Mouse (Mus musculus): ENCODE data around the gene Olfr539. TPM values are rescaled to one million over a fixed set of nuclear protein-coding genes. Genes with fewer than 3 reads are reported as not detected.
"Not testable (repeated sequence)": the region's sequence is repeated elsewhere in the genome, so short reads cannot be mapped to it uniquely, and the experiment has no call there.

Gene Olfr539
- not detected in 2 replicates for polyA plus RNA-seq (2012; rRNA removed)

DNA sequence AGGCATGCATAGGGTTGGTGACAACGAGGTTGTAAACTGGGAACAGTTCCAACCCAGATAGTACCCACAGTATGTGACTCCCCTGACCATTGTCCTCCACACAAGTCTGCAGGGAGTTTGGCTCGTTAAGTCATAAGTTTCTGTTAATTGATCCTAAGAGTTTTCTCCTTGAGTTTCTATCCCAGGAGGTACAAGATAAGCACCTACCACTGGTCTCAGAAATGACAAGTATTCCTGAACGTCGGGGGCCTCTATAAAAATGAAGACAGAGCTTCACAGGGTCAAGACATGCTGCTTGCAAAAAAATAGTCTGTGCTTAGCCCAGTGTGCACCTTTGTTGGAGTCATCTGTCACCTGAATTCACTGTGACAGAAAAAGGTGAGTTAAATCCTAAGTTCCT is at the start of gene Olfr539:
Gene Olfr539 (plus strand): TSS at position 301 of the 400 bp plus-strand sequence.
- Histone ChIP-seq H3K27me3 (replicated peaks; ENCODE audit: control insufficient read depth, insufficient read depth, low read length) (no peaks in the 10 kb centered on the region), H3K4me1 (ENCODE audit: control insufficient read depth, insufficient read depth, low read length) (no peaks in the 10 kb centered on the region), H3K4me3 (ENCODE audit: insufficient read depth, low read depth, low read length) (no peak within 1 kb of the TSS), H3K27ac (ENCODE audit: insufficient read depth, low read depth, low read length) (no peak within 1 kb of the TSS), H3K36me3 (ENCODE audit: control insufficient read depth, insufficient read depth, low read length) (no peaks in the 10 kb centered on the region)
- 70% methylated on average over 4 of the region's 4 CpGs for WGBS
- DNase-seq, result no peak
- no peak for TF ChIP-seq POLR2A (IDR thresholded peaks at IDR 0.05; ENCODE audit: low read depth, low read length)
- TF ChIP-seq CTCF (conservative IDR thresholded peaks at IDR 0.05; ENCODE audit: insufficient read depth, insufficient read length, low read depth, low read length), result no peak

DNA sequence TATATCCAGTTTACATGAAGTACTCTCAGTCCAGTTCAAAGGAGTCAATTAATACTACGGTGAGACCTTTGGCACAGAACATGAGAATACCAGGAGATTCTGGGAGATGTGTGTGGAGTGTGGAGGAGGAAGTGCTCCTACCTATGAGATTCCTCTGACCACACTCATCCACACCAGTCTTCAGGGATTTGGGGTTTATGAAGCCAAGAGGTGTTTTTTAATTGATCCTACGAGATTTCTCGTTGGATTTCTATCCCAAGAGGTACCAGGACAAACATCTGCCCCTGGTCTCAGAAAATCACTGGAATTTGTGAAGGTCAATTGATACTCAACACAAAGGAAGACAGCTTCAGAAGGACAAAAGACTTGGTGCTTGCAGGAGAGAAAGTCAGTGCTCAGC is 31.1 kb upstream of the Olfr539 start, which contains the start of gene Olfr61:
Gene Olfr61 (plus strand): TSS at position 301 of the 400 bp plus-strand sequence.
- not testable (repeated sequence) for H3K4me1 ChIP-seq (ENCODE audit: control insufficient read depth, insufficient read depth, low read length); H3K4me3 ChIP-seq (ENCODE audit: insufficient read depth, low read depth, low read length); H3K36me3 ChIP-seq (ENCODE audit: control insufficient read depth, insufficient read depth, low read length); H3K27me3 ChIP-seq (replicated peaks; ENCODE audit: control insufficient read depth, insufficient read depth, low read length); H3K27ac ChIP-seq (ENCODE audit: insufficient read depth, low read depth, low read length); DNase-seq
- WGBS, result 84% methylated on average over 3 of the region's 3 CpGs

DNA sequence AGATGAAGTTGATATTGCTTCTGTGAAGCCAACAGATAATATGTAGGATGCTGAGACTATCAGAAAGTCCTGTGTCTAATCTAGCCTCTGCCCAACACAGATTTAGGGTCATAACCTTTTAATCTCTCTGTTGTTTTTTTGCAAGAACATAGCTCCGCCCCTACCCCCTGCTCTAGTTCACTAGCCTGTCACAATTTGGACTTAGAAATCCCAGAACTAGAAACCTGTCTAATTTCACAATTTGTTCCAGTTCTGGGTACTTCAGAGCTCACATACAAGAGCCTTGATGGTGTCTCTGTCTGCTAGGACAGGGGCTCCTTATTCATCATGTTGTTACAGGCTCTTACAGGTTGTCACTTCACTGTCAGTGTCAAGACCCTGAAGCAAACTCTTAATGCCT is 29.2 kb upstream of the Olfr539 start:
- WGBS, result 73% methylated on average over 1 of the region's 1 CpGs

DNA sequence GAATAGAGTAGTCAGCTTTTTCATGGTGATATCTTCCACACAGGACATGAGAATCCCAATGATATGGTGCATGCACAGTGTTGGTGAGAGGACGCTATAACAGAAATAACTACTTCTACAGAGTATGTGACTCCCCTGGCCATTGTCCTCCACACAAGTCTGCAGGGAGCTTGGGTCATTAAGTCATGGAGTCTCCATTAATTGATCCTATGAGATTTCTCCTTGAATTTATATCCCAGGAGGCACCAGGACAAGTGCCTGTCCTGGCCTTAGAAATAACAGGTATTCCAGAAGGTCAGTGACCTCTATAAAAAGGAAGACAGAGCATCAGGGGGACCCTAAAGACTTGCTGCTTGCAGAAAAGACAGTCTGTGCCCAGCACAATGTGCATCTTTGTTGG is 13.6 kb upstream of the Olfr539 start, which contains the start of gene Olfr53:
Gene Olfr53 (plus strand): TSS at position 301 of the 400 bp plus-strand sequence.
- Histone ChIP-seq H3K4me3 (ENCODE audit: insufficient read depth, low read depth, low read length) (no peak within 1 kb of the TSS), H3K36me3 (ENCODE audit: control insufficient read depth, insufficient read depth, low read length) (no peaks in the 10 kb centered on the region), H3K27ac (ENCODE audit: insufficient read depth, low read depth, low read length) (no peak within 1 kb of the TSS), H3K27me3 (replicated peaks; ENCODE audit: control insufficient read depth, insufficient read depth, low read length) (no peaks in the 10 kb centered on the region), H3K4me1 (ENCODE audit: control insufficient read depth, insufficient read depth, low read length) (no peaks in the 10 kb centered on the region)
- 83% methylated on average over 1 of the region's 1 CpGs for WGBS
- TF ChIP-seq CTCF (conservative IDR thresholded peaks at IDR 0.05; ENCODE audit: insufficient read depth, insufficient read length, low read depth, low read length), result no peak
- TF ChIP-seq POLR2A (IDR thresholded peaks at IDR 0.05; ENCODE audit: low read depth, low read length), result no peak
- DNase-seq, result no peak

More for the DNA sequence above, 29.2 kb upstream of the Olfr539 start:
- TF ChIP-seq POLR2A (IDR thresholded peaks at IDR 0.05; ENCODE audit: low read depth, low read length), result no peak
- TF ChIP-seq CTCF (conservative IDR thresholded peaks at IDR 0.05; ENCODE audit: insufficient read depth, insufficient read length, low read depth, low read length), result no peak
- Histone ChIP-seq H3K4me3 (ENCODE audit: insufficient read depth, low read depth, low read length) (no peak overlapping the region), H3K27me3 (replicated peaks; ENCODE audit: control insufficient read depth, insufficient read depth, low read length) (no peaks in the 10 kb centered on the region), H3K4me1 (ENCODE audit: control insufficient read depth, insufficient read depth, low read length) (no peaks in the 10 kb centered on the region), H3K27ac (ENCODE audit: insufficient read depth, low read depth, low read length) (no peak overlapping the region), H3K36me3 (ENCODE audit: control insufficient read depth, insufficient read depth, low read length) (no peaks in the 10 kb centered on the region)
- no peak for DNase-seq

DNA sequence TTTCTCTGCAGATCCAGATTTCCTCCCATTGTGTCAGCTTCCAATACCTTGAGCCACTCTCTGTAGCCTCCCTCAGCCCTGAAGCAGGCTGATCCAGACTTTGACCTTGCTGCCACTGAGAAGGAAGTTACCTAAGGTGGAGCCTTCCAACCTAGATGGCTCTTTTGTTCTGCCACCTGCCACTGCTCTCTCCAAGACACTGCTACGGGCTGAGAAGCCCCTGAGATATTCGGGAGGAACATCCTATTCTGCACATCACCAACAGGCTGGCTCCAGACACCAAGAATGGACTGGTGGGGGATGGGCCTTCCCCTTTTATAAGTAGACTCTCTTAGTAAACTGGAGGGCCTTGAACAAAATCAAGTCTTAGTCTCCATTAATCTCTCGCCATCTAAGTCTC is 11.0 kb downstream of the Olfr539 start:
- H3K4me1 ChIP-seq (ENCODE audit: control insufficient read depth, insufficient read depth, low read length); H3K27me3 ChIP-seq (replicated peaks; ENCODE audit: control insufficient read depth, insufficient read depth, low read length); H3K4me3 ChIP-seq (ENCODE audit: insufficient read depth, low read depth, low read length); H3K27ac ChIP-seq (ENCODE audit: insufficient read depth, low read depth, low read length); DNase-seq; H3K36me3 ChIP-seq (ENCODE audit: control insufficient read depth, insufficient read depth, low read length): not testable (repeated sequence)
- WGBS, result 81% methylated on average over 3 of the region's 3 CpGs

DNA sequence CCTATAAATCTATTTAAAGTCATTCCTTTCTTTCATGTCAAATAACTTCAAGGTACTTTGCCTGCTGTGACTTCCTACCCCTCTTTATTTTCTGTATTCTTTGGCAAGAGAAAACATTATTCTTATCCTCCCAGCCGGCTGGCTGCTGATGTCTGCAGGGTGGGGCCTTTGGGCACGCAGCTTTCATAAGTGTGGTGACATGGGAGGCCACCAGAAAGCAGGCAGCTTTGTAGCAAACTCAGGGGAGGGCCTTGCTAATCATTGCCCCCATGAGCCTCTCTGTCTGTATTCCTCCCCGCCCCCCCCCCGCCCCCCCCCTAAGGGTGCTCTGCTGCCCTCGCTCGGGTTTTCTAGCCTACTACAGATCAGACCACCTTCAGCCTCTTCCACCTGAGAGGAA is 16.1 kb downstream of the Olfr539 start:
- H3K27ac ChIP-seq (ENCODE audit: insufficient read depth, low read depth, low read length), result no peak overlapping the region
- no peak overlapping the region for H3K4me3 ChIP-seq (ENCODE audit: insufficient read depth, low read depth, low read length)
- no peak for DNase-seq
- WGBS, result under 1% methylated on average over 6 of the region's 6 CpGs
- no peak for TF ChIP-seq CTCF (conservative IDR thresholded peaks at IDR 0.05; ENCODE audit: insufficient read depth, insufficient read length, low read depth, low read length)
- H3K36me3 ChIP-seq (ENCODE audit: control insufficient read depth, insufficient read depth, low read length), result no peaks in the 10 kb centered on the region
- H3K27me3 ChIP-seq (replicated peaks; ENCODE audit: control insufficient read depth, insufficient read depth, low read length), result peaks cover 1% of the 10 kb centered on the region; the same call in 1 of the 2 replicates
- no peaks in the 10 kb centered on the region for H3K4me1 ChIP-seq (ENCODE audit: control insufficient read depth, insufficient read depth, low read length)

DNA sequence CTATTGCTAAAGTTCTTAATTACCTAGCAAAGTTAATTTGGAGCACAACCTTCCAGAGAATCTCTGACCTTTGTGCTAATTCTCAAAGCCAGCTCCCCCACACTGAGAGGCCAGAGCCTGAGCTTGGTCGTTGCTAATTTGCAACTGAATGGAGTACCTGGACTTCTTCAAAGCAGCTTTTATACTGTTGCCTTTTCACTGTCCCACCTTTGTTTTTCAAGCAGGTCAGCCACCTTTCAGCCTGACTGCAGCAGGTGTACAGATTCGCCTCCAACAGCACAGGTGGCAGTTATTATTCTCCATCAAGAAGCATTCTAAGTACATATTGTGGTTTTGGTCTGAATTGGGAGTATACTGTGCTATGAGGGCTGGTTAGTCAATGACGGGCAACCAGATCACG is 19.9 kb downstream of the Olfr539 start:
- 72% methylated on average over 4 of the region's 4 CpGs for WGBS
- not testable (repeated sequence) for H3K27me3 ChIP-seq (replicated peaks; ENCODE audit: control insufficient read depth, insufficient read depth, low read length); H3K36me3 ChIP-seq (ENCODE audit: control insufficient read depth, insufficient read depth, low read length); H3K27ac ChIP-seq (ENCODE audit: insufficient read depth, low read depth, low read length); H3K4me3 ChIP-seq (ENCODE audit: insufficient read depth, low read depth, low read length); H3K4me1 ChIP-seq (ENCODE audit: control insufficient read depth, insufficient read depth, low read length)
- peak; percentile 9 for DNase-seq

DNA sequence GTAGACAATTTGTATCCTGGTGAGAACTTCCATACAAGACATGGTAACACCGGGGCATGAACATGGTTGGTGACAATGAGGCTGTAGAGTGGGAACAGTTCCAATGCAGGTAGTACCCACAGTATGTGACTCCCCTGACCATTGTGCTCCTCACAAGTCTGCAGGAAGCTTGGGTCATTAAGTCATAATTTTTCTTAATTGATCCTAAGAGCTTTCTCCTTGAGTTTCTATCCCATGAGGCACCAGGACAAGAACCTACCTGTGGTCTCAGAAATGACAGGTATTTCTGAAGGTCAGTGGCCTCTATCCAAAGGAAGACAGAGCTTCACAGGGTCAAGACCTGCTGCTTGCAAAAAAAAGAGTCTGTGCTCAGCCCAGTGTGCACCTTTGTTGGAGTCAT is 21.9 kb downstream of the Olfr539 start, which contains the start of gene Olfr45:
Gene Olfr45 (plus strand): TSS at position 301 of the 400 bp plus-strand sequence.
- no peak for DNase-seq
- 87% methylated on average over 1 of the region's 1 CpGs for WGBS
- H3K27me3 ChIP-seq (replicated peaks; ENCODE audit: control insufficient read depth, insufficient read depth, low read length), result no peaks in the 10 kb centered on the region
- no peaks in the 10 kb centered on the region for H3K4me1 ChIP-seq (ENCODE audit: control insufficient read depth, insufficient read depth, low read length)
- no peaks in the 10 kb centered on the region for H3K36me3 ChIP-seq (ENCODE audit: control insufficient read depth, insufficient read depth, low read length)
- H3K27ac ChIP-seq (ENCODE audit: insufficient read depth, low read depth, low read length), result no peak within 1 kb of the TSS
- no peak for TF ChIP-seq CTCF (conservative IDR thresholded peaks at IDR 0.05; ENCODE audit: insufficient read depth, insufficient read length, low read depth, low read length)
- no peak for TF ChIP-seq POLR2A (IDR thresholded peaks at IDR 0.05; ENCODE audit: low read depth, low read length)
- H3K4me3 ChIP-seq (ENCODE audit: insufficient read depth, low read depth, low read length), result no peak within 1 kb of the TSS
